Mouse (Mus musculus) gastrocnemius, adult 2 months (tissue): ENCODE results near the gene Serpina3f. TPM values are rescaled to one million over a fixed set of nuclear protein-coding genes. Genes with fewer than 3 reads are reported as not detected.

Experiments
- DNase-seq: peaks from one replicate; pipeline ENCODE4 v3.0.0; 2022
- H3K27ac ChIP-seq: fragments of 200-600 bp; 2 replicates; pipeline ENCODE4 v1.8.1; 2022; ENCODE audit warnings: mild to moderate bottlenecking
- H3K4me3 ChIP-seq: fragments of 200-600 bp; 2 replicates; pipeline ENCODE4 v1.8.1; 2022; ENCODE audit warnings: mild to moderate bottlenecking, moderate library complexity
- CTCF ChIP-seq: fragments of 200-600 bp; IDR thresholded peaks from 2 replicates; pipeline ENCODE4 v1.8.1; 2022; ENCODE audit warnings: antibody characterized with exemption, mild to moderate bottlenecking, moderate library complexity
- intact Hi-C: fragments of 180-260 bp; cut with DNase I; formaldehyde crosslinking; loops from one replicate; pipeline ENCODE4 v1.15.1; 2025
- long read RNA-seq, 2 experiments: library from polyadenylated mRNA; stranded (forward); transcript quantifications; one replicate each; pipeline ENCODE4 v2.0.0; 2021
- total RNA-seq, 2 experiments: library from RNA; stranded (reverse); gene quantifications; 2 replicates each; pipeline ENCODE4 v1.2.3; 2021

Serpina3f gene
- not detected for total RNA-seq
- long read RNA-seq, experiment 1, result 0 reads
- long read RNA-seq, experiment 2, result 0 reads

DNA sequence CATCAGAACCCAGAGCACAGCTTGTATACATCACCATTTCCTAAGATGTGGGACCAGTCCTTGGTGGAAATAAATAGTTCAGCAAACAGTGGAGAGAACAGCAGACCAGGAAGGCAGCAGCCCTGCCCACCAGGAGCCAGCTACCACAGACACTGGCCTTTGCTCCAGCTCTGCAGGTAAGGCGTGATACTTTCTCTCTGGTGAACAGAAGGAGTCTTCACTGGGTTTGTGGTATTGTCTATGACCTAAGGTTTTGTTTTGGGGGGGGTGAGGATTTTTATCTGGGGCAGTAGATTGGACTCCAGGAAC, at the start of gene Serpina3f:
TSS of gene Serpina3f (plus strand) at position 100 of the 309 bp plus-strand sequence.
- no peak for DNase-seq
- no peak for TF ChIP-seq CTCF
- intact Hi-C loops, result no loop called here
- no peak within 1 kb of the TSS for H3K4me3 ChIP-seq
- H3K27ac ChIP-seq, result no peak within 1 kb of the TSS

DNA sequence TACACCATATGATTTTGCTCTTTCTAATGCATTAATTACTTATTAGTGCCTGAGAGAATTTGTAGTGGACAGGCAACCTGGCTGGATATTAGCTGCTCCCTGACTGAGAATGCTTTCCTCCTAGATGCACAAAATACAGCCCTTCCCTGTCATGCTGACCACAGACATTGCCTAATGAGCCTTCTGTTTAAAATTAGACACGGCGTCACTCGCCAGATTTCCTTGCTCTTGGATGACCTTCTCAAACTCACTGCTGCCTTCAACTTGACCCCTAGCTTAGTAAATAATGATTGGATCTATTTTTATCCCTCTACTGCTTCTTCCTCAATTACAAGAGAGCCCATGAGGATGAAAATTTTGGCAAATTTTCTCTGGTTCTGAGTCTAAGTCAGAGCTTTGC, 39.6 kb upstream of the Serpina3f start:
- DNase-seq, result peak; percentile 43
- Histone ChIP-seq H3K4me3 (no peak overlapping the region), H3K27ac (peak overlapping the region; percentile 63)
- TF ChIP-seq CTCF, result no peak
- intact Hi-C loops, result no loop called here

DNA sequence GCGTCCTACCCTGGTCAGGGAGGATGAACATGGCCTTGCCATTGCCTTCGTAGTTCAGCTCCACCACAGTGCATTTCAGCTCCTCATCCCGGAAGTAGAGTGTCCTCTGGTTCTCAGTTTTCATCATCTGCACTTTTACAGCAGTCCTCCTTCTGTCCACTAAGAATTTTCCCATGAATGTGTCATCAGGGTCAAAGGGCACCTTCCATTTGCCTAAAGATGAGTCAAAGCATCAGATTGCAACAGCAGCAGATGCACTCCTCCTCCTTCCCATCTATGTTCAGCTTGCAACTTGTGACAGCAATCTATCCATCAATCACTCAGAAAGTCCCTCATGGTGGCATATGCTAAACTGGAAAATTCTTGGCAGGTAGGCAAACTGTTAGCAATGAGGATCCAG, 38.7 kb upstream of the Serpina3f start:
- TF ChIP-seq CTCF, result no peak
- intact Hi-C loops, result no loop called here
- no peak overlapping the region for H3K4me3 ChIP-seq
- no peak for DNase-seq
- peak overlapping the region; percentile 62; the same call in 1 of the 2 replicates for H3K27ac ChIP-seq

DNA sequence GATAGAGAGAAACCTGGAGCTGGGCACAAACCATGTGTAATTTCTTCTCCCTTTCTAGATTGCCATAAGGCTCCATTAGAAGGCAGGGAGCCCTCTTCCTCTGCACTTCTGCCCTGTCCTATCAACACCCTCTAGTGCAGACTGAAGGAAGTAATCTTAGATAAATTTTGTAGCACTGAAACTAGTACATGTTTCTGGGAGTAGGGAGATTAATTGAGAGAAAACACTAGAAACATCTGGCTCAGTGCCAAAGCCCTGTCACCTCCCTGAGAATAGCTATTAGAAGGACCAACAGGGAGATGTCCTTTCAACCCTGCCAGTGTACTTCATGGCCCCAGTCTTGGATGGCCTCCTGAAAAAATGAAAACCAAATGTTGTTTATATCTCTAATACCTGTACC, 35.8 kb upstream of the Serpina3f start:
- no peak for DNase-seq
- no peak overlapping the region for H3K27ac ChIP-seq
- H3K4me3 ChIP-seq, result no peak overlapping the region
- no peak for TF ChIP-seq CTCF
- intact Hi-C loops, result no loop called here

DNA sequence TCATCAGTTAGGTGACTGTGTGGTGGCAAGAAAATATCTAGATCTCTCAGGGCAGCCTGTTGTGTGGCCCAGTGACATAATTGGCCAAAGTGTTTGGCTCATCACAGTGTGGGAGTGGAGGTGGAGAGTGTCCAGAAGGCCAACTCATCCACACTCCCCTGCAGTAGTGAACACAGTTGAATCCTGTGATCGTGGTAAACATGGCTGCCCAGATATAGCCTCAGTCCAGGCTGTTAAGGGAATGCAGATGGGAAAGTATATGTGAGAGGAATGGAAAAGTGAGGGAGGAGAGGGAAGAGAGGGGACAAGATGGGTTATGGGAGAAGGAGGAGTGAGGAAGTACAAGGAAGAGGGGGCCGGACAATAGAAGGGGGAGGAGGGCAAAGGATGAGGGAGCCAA, 35.4 kb upstream of the Serpina3f start:
- no peak for DNase-seq
- H3K4me3 ChIP-seq, result no peak overlapping the region
- no peak overlapping the region for H3K27ac ChIP-seq
- TF ChIP-seq CTCF, result no peak
- intact Hi-C loops, result no loop called here

DNA sequence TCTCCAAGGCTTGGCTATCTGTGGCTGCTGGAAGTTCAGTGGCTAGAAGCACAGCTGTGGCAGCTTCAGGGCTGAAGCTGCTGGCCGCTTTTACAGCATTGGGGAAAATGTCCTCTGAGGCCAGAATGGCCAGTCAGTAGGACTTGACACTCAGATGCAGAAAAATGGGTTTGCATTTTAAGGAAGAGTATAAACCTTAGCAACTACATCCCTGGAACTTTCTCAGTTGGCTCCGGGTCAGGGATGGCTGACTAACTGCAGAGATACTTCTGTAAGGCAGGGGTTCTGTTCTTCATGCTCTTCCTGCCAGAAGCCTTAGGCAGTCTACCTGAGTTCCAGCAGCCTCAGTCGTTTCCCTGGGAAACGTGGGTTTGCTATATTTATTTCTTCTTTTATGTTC, 29.3 kb upstream of the Serpina3f start:
- intact Hi-C loops, result no loop called here
- TF ChIP-seq CTCF, result no peak
- H3K27ac ChIP-seq, result no peak overlapping the region
- DNase-seq, result no peak
- H3K4me3 ChIP-seq, result no peak overlapping the region

DNA sequence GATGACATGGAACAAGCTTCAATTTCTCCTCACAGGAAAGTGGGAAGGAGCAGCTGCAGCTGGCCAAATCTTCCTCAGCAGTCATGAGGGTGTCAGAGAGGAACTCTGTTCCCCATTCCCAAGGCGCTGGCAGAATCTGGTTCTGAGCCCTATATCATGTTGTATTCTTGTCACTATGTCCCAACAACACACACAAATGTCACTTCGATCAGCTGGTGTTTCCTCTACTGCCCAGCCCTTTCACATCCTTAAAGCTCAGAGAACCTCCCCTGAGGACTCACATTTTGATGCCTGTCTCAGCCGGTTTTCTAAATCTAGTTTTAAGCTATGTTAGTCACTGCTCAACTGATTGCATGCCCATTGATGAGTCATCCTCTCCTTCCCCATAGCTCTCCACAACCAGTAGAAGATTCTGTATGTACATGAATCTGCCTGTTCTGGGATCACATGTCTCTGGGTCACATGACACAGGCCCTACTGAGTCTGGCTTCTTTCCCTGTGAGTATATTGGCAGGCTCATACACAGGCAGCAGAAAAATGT, 28.2 kb upstream of the Serpina3f start:
- TF ChIP-seq CTCF, result no peak
- Histone ChIP-seq H3K4me3 (no peak overlapping the region), H3K27ac (no peak overlapping the region)
- intact Hi-C loops, result no loop called here
- no peak for DNase-seq

DNA sequence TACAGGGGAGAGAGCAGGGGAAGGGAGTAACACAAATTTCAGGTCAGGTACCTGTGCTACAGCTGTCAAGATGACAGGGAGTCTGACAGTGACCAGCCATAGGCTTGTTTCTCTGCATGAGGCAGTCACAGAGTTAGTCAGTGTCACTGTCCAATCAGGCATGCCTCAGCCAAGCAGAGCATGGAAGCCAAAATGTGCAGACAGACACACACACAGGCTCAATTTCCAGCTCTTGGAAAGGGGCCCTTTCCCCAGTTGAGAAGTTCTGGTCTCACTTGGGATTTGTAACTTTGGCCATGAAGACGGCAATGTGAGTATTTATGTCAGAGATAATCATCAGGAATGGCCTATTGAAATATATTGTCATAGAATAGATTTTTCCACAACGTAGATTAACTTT, 25.1 kb upstream of the Serpina3f start:
- Histone ChIP-seq H3K27ac (no peak overlapping the region), H3K4me3 (no peak overlapping the region)
- TF ChIP-seq CTCF, result no peak
- intact Hi-C loops, result no loop called here
- peak; percentile 15 for DNase-seq

DNA sequence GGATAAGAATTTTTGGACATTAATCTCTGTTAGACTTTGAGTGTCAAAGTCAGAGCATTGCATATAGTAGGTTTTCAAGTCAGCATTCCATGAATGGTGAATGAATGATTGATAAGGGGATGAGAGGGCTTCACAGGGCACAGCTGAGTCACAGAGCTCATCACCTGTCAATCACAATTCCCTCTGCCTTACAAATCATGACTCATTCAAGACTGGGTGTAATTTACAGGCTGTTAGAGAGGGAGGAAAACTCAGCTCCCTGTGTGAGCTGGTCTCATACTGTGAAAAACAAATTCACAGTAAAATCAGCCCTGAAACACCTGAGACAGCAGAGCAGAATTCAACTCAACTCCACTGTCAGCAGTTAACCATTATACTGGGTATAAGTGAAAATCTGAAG, 23.5 kb upstream of the Serpina3f start:
- TF ChIP-seq CTCF, result no peak

DNA sequence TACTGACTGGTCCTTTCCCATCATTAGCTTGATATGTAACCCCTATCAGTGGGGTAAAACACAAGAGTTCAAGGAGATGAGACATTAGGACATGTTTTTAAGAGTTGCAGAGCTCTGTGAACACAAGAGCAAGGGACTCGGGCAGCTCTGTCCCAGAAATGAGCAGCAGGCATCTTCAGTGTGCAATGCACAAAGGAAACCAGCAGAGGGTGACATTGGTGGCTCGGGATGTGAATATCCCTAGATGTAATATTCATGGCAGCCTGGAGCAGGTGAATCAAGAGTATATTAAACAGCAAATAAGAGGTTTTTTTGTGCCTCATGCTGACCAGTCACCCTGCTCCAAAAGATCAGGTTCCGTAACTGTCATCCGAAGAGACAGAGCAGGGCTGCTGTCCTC, 5.2 kb upstream of the Serpina3f start:
- no peak for DNase-seq
- Histone ChIP-seq H3K27ac (no peak overlapping the region), H3K4me3 (no peak overlapping the region)
- peak; percentile 3; the same call in 1 of the 2 replicates for TF ChIP-seq CTCF
- intact Hi-C loops, result no loop called here

More for the DNA sequence above, 23.5 kb upstream of the Serpina3f start:
- H3K4me3 ChIP-seq, result no peak overlapping the region
- DNase-seq, result no peak
- H3K27ac ChIP-seq, result no peak overlapping the region
- intact Hi-C loops, result no loop called here

DNA sequence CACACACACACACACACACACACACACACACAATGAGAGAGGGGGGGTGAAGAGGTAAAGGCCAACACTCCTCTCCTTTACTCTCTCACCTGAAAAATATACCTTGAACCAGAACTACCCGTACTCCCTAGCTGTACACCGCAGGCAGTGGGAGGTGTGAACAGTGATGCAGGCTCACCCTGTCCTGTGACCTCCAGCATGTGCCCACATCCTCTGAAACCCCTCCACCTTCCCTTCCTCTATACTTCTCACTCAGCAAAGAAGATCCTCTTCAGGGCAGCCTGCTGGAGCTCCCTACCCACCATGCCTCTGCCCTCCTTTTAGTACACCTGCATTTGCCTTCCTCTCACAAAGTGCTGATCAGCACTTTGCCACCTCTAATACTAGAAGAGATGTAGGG, 4.5 kb upstream of the Serpina3f start:
- no peak for DNase-seq
- intact Hi-C loops, result no loop called here
- Histone ChIP-seq H3K4me3 (no peak overlapping the region), H3K27ac (no peak overlapping the region)
- TF ChIP-seq CTCF, result no peak

DNA sequence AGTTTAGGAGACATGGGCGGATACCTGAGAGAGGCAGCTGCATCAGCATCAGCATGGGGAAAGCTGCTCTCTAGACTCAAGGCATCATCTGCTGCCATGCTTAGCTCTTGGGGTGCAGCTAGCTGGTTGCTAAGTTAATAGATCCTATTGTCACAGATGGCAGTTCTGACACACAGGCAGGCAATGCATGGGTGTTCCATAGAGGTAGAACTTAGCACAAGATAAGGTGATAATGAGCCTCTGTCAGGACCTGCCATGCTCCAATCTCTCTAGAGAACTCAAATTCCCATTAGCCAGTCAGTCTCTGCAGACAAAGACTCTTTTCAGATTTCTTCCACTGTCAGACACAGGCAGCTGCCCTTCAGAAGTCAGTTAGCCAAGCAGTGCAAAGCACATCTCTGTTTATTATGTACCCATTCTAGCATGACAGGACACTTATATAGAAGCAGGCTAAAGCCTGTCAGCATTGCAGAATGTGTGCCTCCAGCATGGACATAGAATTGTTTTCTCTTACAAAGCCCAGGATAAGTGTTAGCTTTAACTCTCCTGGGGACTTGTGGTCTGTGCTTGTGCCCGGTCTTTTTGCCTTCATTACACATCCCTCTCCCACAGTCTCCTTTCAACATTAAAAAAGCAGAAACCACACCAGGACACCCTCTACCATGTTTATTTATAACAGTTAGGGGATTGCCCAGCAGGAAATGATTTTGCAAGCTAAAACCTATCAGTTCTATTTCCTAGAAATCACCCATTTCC, 477 bp upstream of the Serpina3f start:
- intact Hi-C loops, result no loop called here
- Histone ChIP-seq H3K27ac (no peak overlapping the region), H3K4me3 (no peak overlapping the region)
- TF ChIP-seq CTCF, result no peak
- DNase-seq, result no peak

DNA sequence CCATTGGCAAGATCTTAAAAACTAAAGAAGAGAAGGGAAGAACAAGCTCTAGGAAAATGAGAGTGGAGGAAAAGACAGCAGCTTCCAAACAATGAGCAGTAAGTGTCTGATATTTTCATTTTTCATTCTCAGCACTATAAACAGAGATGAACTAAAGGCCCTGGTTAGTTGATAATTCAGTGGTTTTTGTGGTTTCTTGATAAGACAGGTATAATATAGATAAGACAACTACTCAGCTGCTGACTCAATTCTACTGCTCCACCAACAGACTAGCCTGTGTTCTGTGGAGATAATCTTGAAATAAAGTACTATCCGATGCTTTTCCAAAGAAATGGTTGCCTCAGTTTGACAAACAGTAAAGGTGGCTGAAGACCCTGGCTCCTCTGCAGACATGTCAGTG, 905 bp downstream of the Serpina3f start:
- TF ChIP-seq CTCF, result no peak
- DNase-seq, result no peak
- Histone ChIP-seq H3K4me3 (no peak overlapping the region), H3K27ac (no peak overlapping the region)
- intact Hi-C loops, result no loop called here

DNA sequence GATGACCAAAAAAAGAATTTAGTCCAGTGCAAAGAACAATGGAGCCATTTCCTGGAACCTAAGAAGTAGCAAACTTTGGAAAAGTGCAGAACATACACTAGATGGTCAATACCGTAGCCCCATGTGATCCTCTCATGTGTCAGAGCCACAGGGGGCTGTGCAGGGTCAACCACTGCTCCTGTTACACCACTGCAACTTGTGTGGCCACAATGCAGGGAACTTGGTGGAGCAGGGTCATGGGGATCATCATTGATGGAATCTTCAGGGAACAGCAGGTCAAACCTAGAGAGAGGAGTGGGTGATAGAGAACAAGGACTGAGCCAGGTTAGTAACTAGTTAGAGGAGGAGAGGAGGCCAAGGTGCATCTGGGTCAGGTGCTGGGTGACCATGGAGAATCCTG, 7.3 kb downstream of the Serpina3f start:
- TF ChIP-seq CTCF, result no peak
- intact Hi-C loops, result loop anchor here (1.0 kb wide), 1 partner anchor 22 kb away; no protein-coding TSS in a partner anchor

More for the DNA sequence above, 7.3 kb downstream of the Serpina3f start:
- DNase-seq, result no peak
- no peak overlapping the region for H3K27ac ChIP-seq
- H3K4me3 ChIP-seq, result no peak overlapping the region
